Mouse (Mus musculus) liver (tissue): ENCODE results near the gene Tbl1xr1.
A peak's percentile ranks its signal among the peaks of the same experiment; 100 is the strongest.

Experiments
- DNase-seq: peaks from one replicate; pipeline ENCODE4 v3.0.0-alpha.2; 2020; ENCODE audit warnings: mixed read lengths

Tbl1xr1 gene

DNA sequence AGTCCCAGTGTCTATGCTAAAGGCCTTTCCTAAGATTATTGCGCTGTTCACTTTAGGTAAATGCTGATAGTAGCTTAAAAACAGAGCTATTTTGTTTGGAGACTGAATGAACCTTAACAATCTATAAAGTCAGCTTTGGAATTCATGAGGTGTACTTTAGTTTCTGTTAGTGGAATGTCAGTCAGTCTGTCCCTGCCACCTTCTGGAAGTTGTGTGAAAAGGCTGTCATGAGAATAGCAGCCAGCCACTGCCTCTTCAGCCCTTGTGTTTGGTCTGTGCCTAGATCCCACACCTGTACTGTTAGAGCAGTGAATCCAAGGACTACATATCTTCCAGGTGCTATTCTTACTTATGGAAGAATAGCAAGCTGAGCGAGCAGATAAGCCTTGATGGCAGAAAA, 67.8 kb downstream of the Tbl1xr1 start:
- no peak for DNase-seq

GRCm38 (mm10) chr3:22147433-22147927, 71.0 kb downstream of the Tbl1xr1 start:
- DNase-seq = peak; percentile 20

- no peak for DNase-seq
Measured at GRCm38 (mm10) chr3:22148306-22148932, 72.0 kb downstream of the Tbl1xr1 start.

DNA sequence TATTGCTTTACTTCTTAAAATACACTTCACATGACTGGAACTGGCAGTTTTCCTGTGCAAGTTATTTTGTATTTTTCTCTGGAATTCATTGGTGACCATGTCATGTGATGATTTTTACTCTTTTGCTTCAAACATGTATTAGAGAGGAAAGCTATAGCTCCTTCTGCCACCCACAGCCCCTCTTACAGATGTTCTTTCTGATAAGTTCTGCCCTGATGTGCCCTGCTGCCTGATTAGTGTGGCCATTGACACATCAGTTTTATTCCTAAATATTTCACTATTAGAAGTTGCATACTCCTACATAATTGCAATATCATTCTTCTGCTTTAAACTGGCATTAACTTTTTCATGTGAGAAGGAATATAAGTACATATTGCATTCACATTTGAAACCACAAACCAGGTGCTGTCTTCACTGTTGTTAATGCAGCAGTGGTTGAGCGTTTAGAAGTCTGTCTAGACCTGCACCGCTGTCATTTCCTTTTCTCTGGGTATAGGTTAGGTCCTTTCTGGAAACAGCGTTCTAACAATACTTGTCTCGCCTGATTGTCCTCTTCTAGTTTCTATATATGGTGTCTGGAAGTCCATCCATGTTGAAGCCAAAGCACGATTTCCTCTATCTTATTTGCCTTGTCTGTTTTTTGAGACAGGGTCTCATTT, 74.5 kb downstream of the Tbl1xr1 start:
- no peak for DNase-seq

DNA sequence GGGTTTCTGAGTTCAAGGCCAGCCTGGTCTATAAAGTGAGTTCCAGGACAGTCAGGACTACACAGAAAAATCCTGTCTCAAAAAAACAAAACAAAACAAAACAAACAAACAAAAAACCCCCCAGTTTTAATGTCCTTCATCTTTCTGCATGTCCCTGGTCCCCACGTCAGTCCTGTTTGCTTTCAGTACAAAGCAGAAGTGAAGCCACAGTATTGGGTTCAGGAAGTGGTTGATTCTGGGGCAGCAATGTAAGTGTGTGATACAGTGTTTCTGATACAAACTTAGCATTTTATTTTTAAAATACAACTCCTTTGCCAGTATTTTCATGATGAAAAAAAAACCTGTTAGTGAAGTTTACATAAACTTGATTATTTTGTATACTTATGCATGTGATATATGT, 76.3 kb downstream of the Tbl1xr1 start:
- no peak for DNase-seq

- no peak for DNase-seq
Measured at GRCm38 (mm10) chr3:22154522-22154921, 78.1 kb downstream of the Tbl1xr1 start.

- DNase-seq = no peak
Measured at GRCm38 (mm10) chr3:22156397-22156796, 79.9 kb downstream of the Tbl1xr1 start.

GRCm38 (mm10) chr3:22162948-22163347, 86.5 kb downstream of the Tbl1xr1 start:
- DNase-seq = no peak

- no peak for DNase-seq
Measured at GRCm38 (mm10) chr3:22167856-22168255, 91.4 kb downstream of the Tbl1xr1 start.

- DNase-seq = no peak
Measured at GRCm38 (mm10) chr3:22168432-22168831, 92.0 kb downstream of the Tbl1xr1 start.

DNA sequence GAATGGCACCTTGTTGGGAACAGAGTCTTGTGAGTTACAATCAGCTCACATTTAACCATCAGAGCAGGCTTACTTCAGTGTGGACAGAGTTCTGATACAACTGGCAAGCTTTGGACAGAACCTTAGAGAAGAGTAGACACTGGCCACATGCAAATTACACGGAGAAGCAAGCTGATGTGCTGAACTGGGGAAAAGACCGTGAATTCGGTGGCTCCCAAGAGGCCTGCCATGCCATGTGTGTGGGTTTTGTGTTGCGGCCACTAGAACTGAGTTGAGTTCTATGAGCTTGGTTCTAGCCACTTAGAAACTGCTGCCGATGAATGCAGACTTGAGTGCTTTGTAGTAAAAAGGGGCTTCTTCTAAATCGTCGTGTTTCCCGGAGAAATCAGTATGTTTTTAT, 95.1 kb downstream of the Tbl1xr1 start:
- no peak for DNase-seq

GRCm38 (mm10) chr3:22172410-22172809, 96.0 kb downstream of the Tbl1xr1 start:
- DNase-seq = no peak

DNA sequence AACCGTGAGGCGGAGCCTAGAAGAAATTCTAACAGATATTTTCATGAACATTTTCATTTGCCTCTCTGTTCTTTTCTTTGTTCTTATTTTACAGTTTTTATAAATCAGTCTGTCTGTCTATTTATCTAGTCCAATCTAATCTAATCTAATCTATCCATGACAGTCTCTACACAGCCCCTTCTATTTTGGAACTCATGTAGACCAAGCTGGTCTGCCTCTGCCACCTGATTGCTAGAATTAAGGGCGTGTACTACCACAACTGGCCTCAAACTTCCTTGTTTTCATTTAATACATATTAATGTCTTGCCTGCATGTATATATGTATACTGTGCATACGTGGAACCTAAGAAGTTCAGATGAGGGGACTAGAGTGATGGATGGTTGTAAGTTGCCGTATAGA, 96.7 kb downstream of the Tbl1xr1 start:
- no peak for DNase-seq

GRCm38 (mm10) chr3:22174232-22174631, 97.8 kb downstream of the Tbl1xr1 start:
- no peak for DNase-seq

GRCm38 (mm10) chr3:22180076-22180475, 103.6 kb downstream of the Tbl1xr1 start:
- DNase-seq = no peak

DNA sequence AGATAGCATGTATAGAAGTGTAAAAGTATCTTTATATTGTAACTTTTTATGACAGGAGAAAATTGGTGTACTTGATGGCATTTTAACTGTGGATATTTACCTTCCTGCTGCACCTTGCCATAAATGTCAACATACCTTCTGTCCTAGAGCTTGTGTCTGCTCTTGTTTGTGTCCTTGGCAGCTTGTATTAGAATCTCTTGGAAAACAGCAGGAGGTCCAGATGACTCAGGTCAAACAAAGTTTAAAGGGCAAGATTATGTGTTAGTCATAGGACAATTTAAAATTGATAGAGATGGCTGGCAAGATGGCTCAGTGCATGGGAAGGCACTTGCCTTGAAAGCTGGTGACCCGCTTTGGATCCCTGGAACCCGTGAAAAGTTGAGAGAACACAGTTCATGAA, 104.6 kb downstream of the Tbl1xr1 start:
- DNase-seq = no peak

DNA sequence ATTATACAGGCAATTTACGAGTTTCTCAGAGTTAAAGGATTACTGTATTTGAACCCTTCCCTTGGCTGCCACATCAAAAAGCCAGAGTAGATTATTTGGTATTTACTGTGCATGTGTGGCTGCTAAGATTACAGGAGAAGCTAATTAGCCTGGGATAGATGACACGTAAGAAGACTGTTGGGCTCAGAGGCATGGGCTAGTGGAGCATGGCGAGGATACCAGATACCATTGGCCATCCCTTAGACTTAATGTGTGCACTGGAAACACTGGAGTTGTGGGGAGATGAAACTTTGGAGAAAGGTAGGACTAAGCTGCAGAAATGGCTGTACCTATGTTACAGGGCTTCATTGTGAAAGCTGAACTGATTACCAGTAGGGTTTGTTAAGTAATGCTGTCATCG, 108.8 kb downstream of the Tbl1xr1 start:
- DNase-seq = no peak

GRCm38 (mm10) chr3:22190498-22190897, 114.0 kb downstream of the Tbl1xr1 start:
- no peak for DNase-seq

DNA sequence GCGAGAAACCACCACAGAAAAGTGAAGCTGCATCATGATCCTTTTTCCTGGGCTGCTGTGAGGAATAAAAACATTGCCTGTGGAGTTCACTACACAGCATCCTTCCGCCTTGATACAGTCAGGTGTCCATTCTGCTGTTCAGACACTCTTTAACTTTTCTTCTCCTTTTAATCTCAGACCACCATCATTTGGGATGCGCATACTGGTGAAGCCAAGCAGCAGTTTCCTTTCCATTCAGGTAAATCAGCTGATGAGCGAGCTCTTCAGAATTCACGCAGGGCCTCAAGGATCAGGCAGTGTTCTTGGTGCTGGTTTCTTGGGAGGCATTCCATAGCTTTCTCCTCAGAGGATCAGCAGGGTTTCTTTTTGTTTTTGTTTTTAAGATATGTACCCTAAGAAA, 116.5 kb downstream of the Tbl1xr1 start:
- no peak for DNase-seq

GRCm38 (mm10) chr3:22194185-22194856, 117.9 kb downstream of the Tbl1xr1 start:
- DNase-seq = no peak

- DNase-seq = no peak
Measured at GRCm38 (mm10) chr3:22198802-22199201, 122.3 kb downstream of the Tbl1xr1 start.

- DNase-seq = no peak
Measured at GRCm38 (mm10) chr3:22204186-22204585, 127.7 kb downstream of the Tbl1xr1 start.

GRCm38 (mm10) chr3:22221557-22221956, 145.1 kb downstream of the Tbl1xr1 start:
- DNase-seq = no peak

- DNase-seq = no peak
Measured at GRCm38 (mm10) chr3:22222351-22222750, 145.9 kb downstream of the Tbl1xr1 start.
